Mouse (Mus musculus) bone marrow macrophage, adult 2 months (primary cell): Measurements from ENCODE around the gene Epha8. TPM values are rescaled to one million over a fixed set of nuclear protein-coding genes. Genes with fewer than 3 reads are reported as not detected.

Experiments
- H3K27ac ChIP-seq: 2 replicates; pipeline ENCODE4 v1.5.1; 2012; ENCODE audit warnings: low read depth, low read length; ENCODE audit not compliant: insufficient read depth
- H3K4me1 ChIP-seq: 2 replicates; pipeline ENCODE4 v1.6.1; 2012; ENCODE audit warnings: low read length; ENCODE audit not compliant: control insufficient read depth, insufficient read depth
- H3K4me3 ChIP-seq: 2 replicates; pipeline ENCODE4 v1.5.1; 2012; ENCODE audit warnings: mild to moderate bottlenecking, low read length, moderate library complexity; ENCODE audit not compliant: insufficient read depth
- CTCF ChIP-seq: IDR thresholded peaks from 2 replicates; pipeline ENCODE4 v1.5.1; 2012; ENCODE audit warnings: low read depth, mild to moderate bottlenecking, low read length, moderate library complexity
- POLR2A ChIP-seq: IDR thresholded peaks from 2 replicates; pipeline ENCODE4 v1.6.1; 2012; ENCODE audit warnings: mild to moderate bottlenecking, low read depth, low read length, borderline replicate concordance
- polyA plus RNA-seq: library from polyadenylated mRNA; stranded (reverse); fragments of >200 nt; gene quantifications from 2 replicates; pipeline ENCODE4 v1.2.4, GENCODE M21; 2012; ENCODE audit not compliant: missing spikeins, insufficient read depth, insufficient read length

Gene Epha8
- polyA plus RNA-seq, 1 experiment: not detected

GRCm38 (mm10) chr4:136977244-136977643 lies 20.6 kb upstream of the Epha8 start:
- Histone ChIP-seq H3K27ac (no peak overlapping the region), H3K4me1 (no peaks in the 10 kb centered on the region), H3K4me3 (no peak overlapping the region)
- TF ChIP-seq POLR2A: no peak
- no peak for TF ChIP-seq CTCF

- TF ChIP-seq CTCF (peak; percentile 86), POLR2A (no peak)
- no peak overlapping the region for H3K27ac ChIP-seq
- H3K4me3 ChIP-seq: no peak overlapping the region
- no peaks in the 10 kb centered on the region for H3K4me1 ChIP-seq
These were observed 14.3 kb upstream of the Epha8 start for GRCm38 (mm10) chr4:136970939-136971338.

GRCm38 (mm10) chr4:136969503-136970276 lies 13.1 kb upstream of the Epha8 start:
- H3K27ac ChIP-seq: no peak overlapping the region
- H3K4me3 ChIP-seq: no peak overlapping the region
- TF ChIP-seq CTCF: 0 out of 2 replicates have a peak, but pooled peaks have one; percentile 10
- TF ChIP-seq POLR2A: no peak
- H3K4me1 ChIP-seq: no peaks in the 10 kb centered on the region

GRCm38 (mm10) chr4:136969096-136969495 lies 12.5 kb upstream of the Epha8 start:
- no peak overlapping the region for H3K4me3 ChIP-seq
- no peaks in the 10 kb centered on the region for H3K4me1 ChIP-seq
- no peak for TF ChIP-seq CTCF
- TF ChIP-seq POLR2A: no peak
- H3K27ac ChIP-seq: no peak overlapping the region

GRCm38 (mm10) chr4:136967511-136967910 lies 10.9 kb upstream of the Epha8 start:
- TF ChIP-seq CTCF: no peak
- TF ChIP-seq POLR2A: no peak
- H3K4me1 ChIP-seq: no peaks in the 10 kb centered on the region
- H3K4me3 ChIP-seq: no peak overlapping the region
- no peak overlapping the region for H3K27ac ChIP-seq

- Histone ChIP-seq H3K27ac (no peak overlapping the region), H3K4me3 (no peak overlapping the region), H3K4me1 (no peaks in the 10 kb centered on the region)
- no peak for TF ChIP-seq CTCF
- TF ChIP-seq POLR2A: no peak
These were observed 10.1 kb upstream of the Epha8 start for GRCm38 (mm10) chr4:136966493-136967390.

GRCm38 (mm10) chr4:136964990-136965421 lies 8.4 kb upstream of the Epha8 start:
- Histone ChIP-seq H3K4me1 (no peaks in the 10 kb centered on the region), H3K27ac (no peak overlapping the region), H3K4me3 (no peak overlapping the region)
- TF ChIP-seq POLR2A (no peak), CTCF (no peak)

GRCm38 (mm10) chr4:136962447-136962846 lies 5.8 kb upstream of the Epha8 start:
- Histone ChIP-seq H3K4me3 (no peak overlapping the region), H3K27ac (no peak overlapping the region), H3K4me1 (no peaks in the 10 kb centered on the region)
- TF ChIP-seq CTCF (no peak), POLR2A (no peak)

GRCm38 (mm10) chr4:136961642-136962285 lies 5.1 kb upstream of the Epha8 start:
- TF ChIP-seq POLR2A (no peak), CTCF (no peak)
- Histone ChIP-seq H3K27ac (no peak overlapping the region), H3K4me1 (no peaks in the 10 kb centered on the region), H3K4me3 (no peak overlapping the region)

GRCm38 (mm10) chr4:136960581-136960980 lies 4.0 kb upstream of the Epha8 start:
- TF ChIP-seq CTCF (no peak), POLR2A (no peak)
- Histone ChIP-seq H3K4me1 (no peaks in the 10 kb centered on the region), H3K4me3 (no peak overlapping the region), H3K27ac (no peak overlapping the region)
